Mouse (Mus musculus): ENCODE measurements around the gene Chn2. TPM values are rescaled to one million over a fixed set of nuclear protein-coding genes. Genes with fewer than 3 reads are reported as not detected.

Gene Chn2
- total RNA-seq (2023) = 17.6 TPM

GRCm38 (mm10) chr6:54039357-54039804 lies at the start of gene Chn2:
Gene Chn2 (plus strand): TSS chr6:54039554.

GRCm38 (mm10) chr6:54325246-54325885 lies 286.0 kb downstream of the Chn2 start, which contains the start of gene Prr15:
Gene Prr15 (plus strand): TSS chr6:54325835.

Other genes starting within 250 kb of the Chn2 start
- not detected for gene Tril, start 218.7 kb upstream of the Chn2 start, total RNA-seq (2023)
- gene Cpvl, start 60.9 kb upstream of the Chn2 start, total RNA-seq (2023) = not detected

Measured in CD4-positive naive resting alpha-beta T cell, adult 57 days (primary cell).